Mouse (Mus musculus) kidney, embryonic 14.5 days (tissue): ENCODE data around the gene Tom1l2. TPM values are rescaled to one million over a fixed set of nuclear protein-coding genes. Genes with fewer than 3 reads are reported as not detected.

Experiments
- ATAC-seq: fragments of 200-750 bp; cut with Nextera tagmentation; 2 replicates; pipeline ENCODE4 v1.8.0; 2017; ENCODE audit warnings: moderate number of reproducible peaks, mild to moderate bottlenecking, moderate TSS enrichment, moderate library complexity; ENCODE audit not compliant: low FRiP score, low TSS enrichment
- H3K27ac ChIP-seq: fragments of 300-500 bp; sonication (generic); 2 replicates; pipeline ENCODE4 v1.5.1; 2014; ENCODE audit warnings: low read depth, mild to moderate bottlenecking, low read length, moderate library complexity, mixed read lengths
- H3K27me3 ChIP-seq: fragments of 300-500 bp; sonication (generic); 2 replicates; pipeline ENCODE4 v1.6.1; 2014; ENCODE audit warnings: mild to moderate bottlenecking, low read length; ENCODE audit not compliant: control insufficient read depth, insufficient read depth
- H3K36me3 ChIP-seq: fragments of 300-500 bp; sonication (generic); 2 replicates; pipeline ENCODE4 v1.6.1; 2014; ENCODE audit warnings: low read length, mixed read lengths; ENCODE audit not compliant: control insufficient read depth, insufficient read depth
- H3K4me1 ChIP-seq: fragments of 300-500 bp; sonication (generic); 2 replicates; pipeline ENCODE4 v1.6.1; 2014; ENCODE audit warnings: low read length, mixed read lengths; ENCODE audit not compliant: control insufficient read depth, insufficient read depth
- H3K4me2 ChIP-seq: fragments of 300-500 bp; sonication (generic); replicated peaks from 2 replicates; pipeline ENCODE4 v1.6.1; 2014; ENCODE audit warnings: low read depth, mild to moderate bottlenecking, low read length
- H3K4me3 ChIP-seq: fragments of 300-500 bp; sonication (generic); 2 replicates; pipeline ENCODE4 v1.5.1; 2014; ENCODE audit warnings: mild to moderate bottlenecking, low read length
- H3K9ac ChIP-seq: fragments of 300-500 bp; sonication (generic); 2 replicates; pipeline ENCODE4 v1.6.1; 2014; ENCODE audit warnings: low read depth, mild to moderate bottlenecking, low read length, moderate library complexity
- H3K9me3 ChIP-seq: fragments of 300-500 bp; sonication (generic); 2 replicates; pipeline ENCODE4 v1.6.1; 2016; ENCODE audit warnings: low read length; ENCODE audit not compliant: control insufficient read depth
- WGBS: fragments of 180-500 bp; shearing (Covaris S2); extraction: QIAGEN DNeasy Blood & Tissue Kit; methylation state at CpG from one replicate; pipeline ENCODE4 v1.1.7; 2014; 5-methylcytosine and 5-hydroxymethylcytosine counted together
- polyA plus RNA-seq: library from polyadenylated mRNA; unstranded; fragments of >200 nt; fragmentation: Nextera tagmentation; extraction: Ambion mirVana; gene quantifications from 2 replicates; pipeline ENCODE4 v1.2.1, GENCODE M21; 2014

Tom1l2 gene
- polyA plus RNA-seq, 1 experiment from 2014 or later = 19.3 TPM

GRCm38 (mm10) chr11:60247753-60248550, 104.8 kb downstream of the Tom1l2 start:
- H3K4me3 ChIP-seq = no peak overlapping the region
- no peak overlapping the region for H3K4me2 ChIP-seq
- no peak for ATAC-seq
- H3K4me1 ChIP-seq = 0 out of 2 replicates have a peak, but pooled peaks cover 3% of the 10 kb centered on the region
- WGBS = 45% methylated on average over 5 of the region's 5 CpGs
- no peak overlapping the region for H3K27ac ChIP-seq
- peaks cover 7% of the 10 kb centered on the region; the same call in 1 of the 2 replicates for H3K36me3 ChIP-seq
- H3K9me3 ChIP-seq = no peaks in the 10 kb centered on the region
- H3K27me3 ChIP-seq = no peaks in the 10 kb centered on the region
- no peak overlapping the region for H3K9ac ChIP-seq

DNA sequence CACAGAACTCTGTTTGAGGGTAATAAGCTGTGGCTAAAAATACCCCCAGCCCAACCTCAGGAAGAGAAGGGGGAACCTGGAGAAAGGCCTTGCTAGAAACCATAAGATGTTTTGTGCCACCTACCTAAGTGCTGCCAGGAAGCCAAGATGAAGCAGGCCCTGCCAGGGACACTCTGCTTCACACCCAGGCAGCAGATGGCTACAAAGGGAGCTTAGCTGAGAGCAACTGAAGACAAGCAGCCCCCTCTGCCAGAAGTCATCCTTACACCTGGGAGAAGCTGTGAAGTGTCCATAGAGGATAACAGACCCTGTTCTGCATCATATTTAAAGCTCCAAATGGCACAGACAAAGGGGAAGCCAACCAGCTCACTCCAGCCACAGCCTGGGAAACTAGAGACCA, 106.6 kb downstream of the Tom1l2 start:
- no peak overlapping the region for H3K4me2 ChIP-seq
- H3K36me3 ChIP-seq = peaks cover 7% of the 10 kb centered on the region; the same call in 1 of the 2 replicates
- H3K4me3 ChIP-seq = no peak overlapping the region
- H3K9ac ChIP-seq = no peak overlapping the region
- no peaks in the 10 kb centered on the region for H3K9me3 ChIP-seq
- no peaks in the 10 kb centered on the region for H3K4me1 ChIP-seq
- no peaks in the 10 kb centered on the region for H3K27me3 ChIP-seq
- no peak for ATAC-seq
- H3K27ac ChIP-seq = no peak overlapping the region

- Histone ChIP-seq H3K4me3 (no peak overlapping the region), H3K9ac (no peak overlapping the region), H3K27ac (no peak overlapping the region), H3K36me3 (peaks cover 15% of the 10 kb centered on the region; the same call in 1 of the 2 replicates), H3K4me2 (no peak overlapping the region), H3K27me3 (no peaks in the 10 kb centered on the region), H3K4me1 (no peaks in the 10 kb centered on the region), H3K9me3 (no peaks in the 10 kb centered on the region)
- WGBS = 64% methylated on average over 11 of the region's 11 CpGs
- no peak for ATAC-seq
These were observed 108.1 kb downstream of the Tom1l2 start for GRCm38 (mm10) chr11:60244503-60245143.

DNA sequence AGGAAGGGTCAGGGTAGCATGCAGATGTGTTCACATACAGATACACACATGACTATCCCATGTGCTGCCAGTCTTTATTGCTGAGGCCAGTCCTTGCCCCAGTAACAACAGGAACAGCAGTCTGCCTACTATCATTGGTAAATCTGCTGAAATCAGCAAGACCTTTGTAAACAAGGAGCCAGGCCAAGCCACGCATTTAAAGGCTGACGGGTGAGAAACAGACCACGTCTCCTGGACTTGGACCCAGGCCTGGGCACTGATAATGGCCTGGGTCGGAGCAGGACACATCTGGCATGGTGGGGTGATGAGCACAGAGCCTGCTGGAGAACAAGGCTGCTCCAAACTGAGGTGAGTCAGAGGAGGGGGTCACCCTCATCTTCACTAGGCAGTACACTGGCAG, 112.2 kb downstream of the Tom1l2 start:
- H3K27ac ChIP-seq = no peak overlapping the region
- H3K4me2 ChIP-seq = no peak overlapping the region
- H3K36me3 ChIP-seq = peaks cover 12% of the 10 kb centered on the region; the same call in 1 of the 2 replicates
- 80% methylated on average over 4 of the region's 4 CpGs for WGBS
- ATAC-seq = no peak
- H3K9me3 ChIP-seq = no peaks in the 10 kb centered on the region
- no peak overlapping the region for H3K4me3 ChIP-seq
- H3K27me3 ChIP-seq = no peaks in the 10 kb centered on the region
- no peak overlapping the region for H3K9ac ChIP-seq
- H3K4me1 ChIP-seq = no peaks in the 10 kb centered on the region

DNA sequence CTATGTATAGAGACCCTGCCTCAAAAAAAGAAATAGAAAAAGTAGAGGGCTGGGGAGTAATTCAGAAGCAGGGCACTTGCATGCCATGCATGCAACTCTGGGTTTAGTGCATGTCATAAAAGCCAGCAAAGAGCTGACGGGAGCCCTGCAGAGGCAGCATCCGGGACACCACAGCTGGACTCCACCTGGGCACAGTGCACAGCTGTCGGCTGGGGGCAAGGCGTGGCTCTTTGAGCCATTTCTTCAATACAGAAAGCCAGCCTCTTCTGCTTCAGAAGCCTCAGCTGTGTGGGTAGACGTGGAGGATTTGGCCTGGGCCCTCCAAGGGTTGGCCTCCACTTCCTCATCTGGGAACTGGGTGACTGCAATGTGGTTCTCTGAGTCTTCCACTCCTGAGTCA, 117.4 kb downstream of the Tom1l2 start:
- no peak overlapping the region for H3K9ac ChIP-seq
- 82% methylated on average over 5 of the region's 5 CpGs for WGBS

GRCm38 (mm10) chr11:60233235-60233634, 119.5 kb downstream of the Tom1l2 start:
- H3K4me2 ChIP-seq = no peak overlapping the region
- H3K9ac ChIP-seq = no peak overlapping the region
- no peak overlapping the region for H3K27ac ChIP-seq
- H3K9me3 ChIP-seq = no peaks in the 10 kb centered on the region
- ATAC-seq = no peak
- peaks cover 12% of the 10 kb centered on the region; the same call in 1 of the 2 replicates for H3K4me1 ChIP-seq
- no peaks in the 10 kb centered on the region; the same call in 1 of the 2 replicates for H3K36me3 ChIP-seq
- no peaks in the 10 kb centered on the region for H3K27me3 ChIP-seq
- H3K4me3 ChIP-seq = no peak overlapping the region
- 72% methylated on average over 8 of the region's 8 CpGs for WGBS

More for the DNA sequence above, 117.4 kb downstream of the Tom1l2 start:
- peaks cover 3% of the 10 kb centered on the region; the same call in 1 of the 2 replicates for H3K36me3 ChIP-seq
- no peak overlapping the region for H3K4me2 ChIP-seq
- H3K4me1 ChIP-seq = peaks cover 8% of the 10 kb centered on the region; the same call in 1 of the 2 replicates
- H3K27ac ChIP-seq = no peak overlapping the region
- H3K9me3 ChIP-seq = no peaks in the 10 kb centered on the region
- ATAC-seq = no peak
- no peak overlapping the region for H3K4me3 ChIP-seq
- no peaks in the 10 kb centered on the region for H3K27me3 ChIP-seq

- Histone ChIP-seq H3K9me3 (no peaks in the 10 kb centered on the region), H3K4me2 (no peak overlapping the region), H3K27ac (no peak overlapping the region), H3K36me3 (no peaks in the 10 kb centered on the region; the same call in 1 of the 2 replicates), H3K4me1 (peaks cover 12% of the 10 kb centered on the region; the same call in 1 of the 2 replicates), H3K9ac (no peak overlapping the region), H3K27me3 (no peaks in the 10 kb centered on the region), H3K4me3 (no peak overlapping the region)
- 68% methylated on average over 14 of the region's 14 CpGs for WGBS
- no peak for ATAC-seq
These were observed 120.2 kb downstream of the Tom1l2 start for GRCm38 (mm10) chr11:60232441-60233058.

- ATAC-seq = no peak; the same call in 1 of the 2 replicates
- H3K9ac ChIP-seq = no peak overlapping the region; the same call in 1 of the 2 replicates
- no peak overlapping the region for H3K27ac ChIP-seq
- no peak overlapping the region for H3K4me2 ChIP-seq
- H3K4me3 ChIP-seq = no peak overlapping the region
- H3K27me3 ChIP-seq = no peaks in the 10 kb centered on the region
- H3K36me3 ChIP-seq = no peaks in the 10 kb centered on the region; the same call in 1 of the 2 replicates
- WGBS = 18% methylated on average over 4 of the region's 4 CpGs
- peaks cover 12% of the 10 kb centered on the region; the same call in 1 of the 2 replicates for H3K4me1 ChIP-seq
- H3K9me3 ChIP-seq = no peaks in the 10 kb centered on the region
These were observed 120.8 kb downstream of the Tom1l2 start for GRCm38 (mm10) chr11:60231951-60232350.
